Comparison of ENCODE assay signal across 1 mouse cellular context in the genomic region with DNA sequence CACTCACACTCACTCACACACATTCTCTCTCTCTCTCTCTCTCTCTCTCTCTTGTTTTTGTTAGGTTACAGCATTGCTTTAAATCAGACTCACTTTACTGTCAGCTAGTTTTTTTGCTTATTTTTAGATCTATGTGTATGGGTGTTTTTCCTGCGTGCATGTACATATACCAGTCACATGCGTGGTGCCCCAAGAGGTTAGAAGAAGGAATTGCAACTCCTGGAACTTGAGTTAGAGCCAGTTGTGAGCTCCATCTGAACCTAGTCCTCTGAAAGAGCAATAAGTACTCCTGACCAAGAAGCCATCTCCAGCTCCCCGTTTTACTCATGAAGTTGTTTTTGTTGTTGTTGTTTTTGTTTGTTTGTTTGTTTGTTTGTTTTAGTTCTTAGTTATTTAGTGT.
TF ChIP-seq lines count a peak whose summit lies in the region.

No protein-coding gene starts in this region.

TF ChIP-seq in MEL, 35 proteins besides CTCF, POLR2A, EP300 and RAD21 (continued from another document):
- TF ChIP-seq TBP (IDR thresholded peaks at IDR 0.05; ENCODE audit: low read depth, low read length) (no peak), MAZ (IDR thresholded peaks at IDR 0.05; ENCODE audit: low read depth, low read length) (no peak), POLR2AphosphoS2 (IDR thresholded peaks at IDR 0.05; ENCODE audit: low read length) (no peak), MYB (IDR thresholded peaks at IDR 0.05; ENCODE audit: low read depth, low read length) (no peak), USF1 (IDR thresholded peaks at IDR 0.05; ENCODE audit: low read depth, low read length) (no peak), GATA1 (IDR thresholded peaks at IDR 0.05; ENCODE audit: low read depth, low read length) (no peak), MAX (IDR thresholded peaks at IDR 0.05; ENCODE audit: low read length) (no peak), E2F4 (IDR thresholded peaks at IDR 0.05; ENCODE audit: borderline replicate concordance, low read depth, low read length) (no peak), ZNF384 (IDR thresholded peaks at IDR 0.05; ENCODE audit: low read depth, low read length) (no peak), ZKSCAN1 (IDR thresholded peaks at IDR 0.05; ENCODE audit: low read depth, low read length) (no peak), ZMIZ1 (IDR thresholded peaks at IDR 0.05; ENCODE audit: low read depth, low read length) (no peak), BHLHE40 (IDR thresholded peaks at IDR 0.05; ENCODE audit: borderline replicate concordance, low read depth, low read length) (no peak), ZC3H11A (IDR thresholded peaks at IDR 0.05; ENCODE audit: low read depth, low read length) (no peak), MYC (IDR thresholded peaks at IDR 0.05; ENCODE audit: low read depth, low read length) (no peak), ELF1 (IDR thresholded peaks at IDR 0.05; ENCODE audit: low read depth, low read length) (no peak)
TF ChIP-seq in MEL: peak in this region for 0.
